In genomic region chr10:88796939-88797338, GRCm38 (mm10) we compare ENCODE assay signal across 16 mouse cellular contexts. TPM values are rescaled to one million over a fixed set of nuclear protein-coding genes. Genes with fewer than 3 reads are reported as not detected.
DNase-seq lines count a peak whose midpoint lies in the region; ATAC-seq and TF ChIP-seq lines count a peak whose summit lies in the region.
"Had no signal": no experiment of that assay in that cellular context is flagged by ENCODE, and none has a peak within 500 bp of the region (broad histone marks: within the 10 kb centered on the region; RNA-seq: fewer than 3 reads in every experiment).

No protein-coding gene starts in this region.

- whole genome bisulfite sequencing in kidney, adult 2 months: 67% methylated on average over 4 of the region's 4 CpGs
- 67% methylated on average over 4 of the region's 4 CpGs for WGBS in intestine, embryonic 14.5 days
- WGBS in large intestine, adult 2 months: 33% methylated on average over 4 of the region's 4 CpGs
- 79% methylated on average over 4 of the region's 4 CpGs for WGBS in stomach, postnatal 0 days

- H3K4me2 ChIP-seq in intestine, embryonic 14.5 days (ENCODE audit: low read length): no peak overlapping the region
- H3K4me2 ChIP-seq in stomach, postnatal 0 days (replicated peaks; ENCODE audit: low read depth): no peak overlapping the region
- H3K4me2 ChIP-seq: forebrain, embryonic 13.5 days; heart, embryonic 12.5 days had no signal

- peak; percentile 41 for DNase-seq in kidney, adult 2 months
- DNase-seq in kidney, adult 11 months: no peak
- DNase-seq in intestine, embryonic 14.5 days (ENCODE audit: low spot score): no peak
- DNase-seq in large intestine, adult 2 months (ENCODE audit: low read depth, low spot score): peak; percentile 80
- no peak for DNase-seq in stomach, postnatal 0 days (ENCODE audit: low spot score)
- DNase-seq in layer of hippocampus, adult 8-10 months (ENCODE audit: low spot score in 2 of 2): no peak
- DNase-seq in adrenal gland, postnatal 36 days: no peak
- DNase-seq: adrenal gland, postnatal 14 days; cerebellum, adult 18-20 months; cerebellum, postnatal 10 days; forebrain, postnatal 0 days; gastrocnemius, postnatal 14 days; heart, adult 2 months had no signal

- H3K27ac ChIP-seq in kidney, adult 2 months (ENCODE audit: insufficient read depth, low read depth, low read length): no peak overlapping the region; the same call in 1 of the 2 replicates
- no peak overlapping the region for H3K27ac ChIP-seq in intestine, embryonic 14.5 days (ENCODE audit: low read depth)
- no peak overlapping the region for H3K27ac ChIP-seq in stomach, postnatal 0 days (replicated peaks)
- H3K27ac ChIP-seq: embryonic facial prominence, embryonic 10.5 days; forebrain, embryonic 13.5 days; heart, adult 2 months had no signal

- H3K4me1 ChIP-seq in kidney, adult 2 months (ENCODE audit: control insufficient read depth, insufficient read depth, low read length): no peaks in the 10 kb centered on the region; the same call in 1 of the 2 replicates
- no peaks in the 10 kb centered on the region for H3K4me1 ChIP-seq in intestine, embryonic 14.5 days (replicated peaks; ENCODE audit: control insufficient read depth, insufficient read depth, low read length)
- no peaks in the 10 kb centered on the region for H3K4me1 ChIP-seq in stomach, postnatal 0 days (replicated peaks; ENCODE audit: control insufficient read depth, insufficient read depth)
- H3K4me1 ChIP-seq: embryonic facial prominence, embryonic 10.5 days; forebrain, embryonic 13.5 days; heart, embryonic 12.5 days had no signal

- ATAC-seq in intestine, embryonic 14.5 days (replicated peaks; ENCODE audit: low FRiP score, low TSS enrichment, low read depth): peak; percentile 76
- peak; percentile 63 for ATAC-seq in stomach, postnatal 0 days (ENCODE audit: low FRiP score, low TSS enrichment)
- ATAC-seq: forebrain, embryonic 13.5 days; forebrain, postnatal 0 days had no signal

- no peaks in the 10 kb centered on the region; the same call in none of the 2 replicates for H3K36me3 ChIP-seq in kidney, adult 2 months (ENCODE audit: control insufficient read depth, insufficient read depth, low read length)
- peaks cover 72% of the 10 kb centered on the region for H3K36me3 ChIP-seq in intestine, embryonic 14.5 days (ENCODE audit: control insufficient read depth, insufficient read depth, low read length)
- H3K36me3 ChIP-seq in stomach, postnatal 0 days (ENCODE audit: control insufficient read depth, insufficient read depth, low read length): peaks cover 2% of the 10 kb centered on the region; the same call in 1 of the 2 replicates

- TF ChIP-seq POLR2A in kidney, adult 2 months (IDR thresholded peaks at IDR 0.05; ENCODE audit: low read depth, low read length): no peak

- no peak for TF ChIP-seq EP300 in stomach, postnatal 0 days (optimal IDR thresholded peaks at IDR 0.05)

- H3K4me3 ChIP-seq in kidney, adult 2 months (ENCODE audit: insufficient read depth, low read depth, low read length): no peak overlapping the region
- H3K4me3 ChIP-seq in intestine, embryonic 14.5 days (ENCODE audit: low read depth, low read length): no peak overlapping the region
- no peak overlapping the region for H3K4me3 ChIP-seq in stomach, postnatal 0 days (ENCODE audit: low read depth, low read length)
- H3K4me3 ChIP-seq: embryonic facial prominence, embryonic 10.5 days; forebrain, embryonic 13.5 days; heart, adult 2 months; heart, embryonic 12.5 days had no signal

- H3K27me3 ChIP-seq in kidney, adult 2 months (replicated peaks; ENCODE audit: control insufficient read depth, insufficient read depth, low read length): no peaks in the 10 kb centered on the region
- no peaks in the 10 kb centered on the region for H3K27me3 ChIP-seq in intestine, embryonic 14.5 days (replicated peaks; ENCODE audit: control insufficient read depth, insufficient read depth, low read length)
- no peaks in the 10 kb centered on the region for H3K27me3 ChIP-seq in stomach, postnatal 0 days (ENCODE audit: control insufficient read depth, insufficient read depth, low read length)
- H3K27me3 ChIP-seq: forebrain, embryonic 13.5 days; heart, embryonic 12.5 days had no signal

- H3K9me3 ChIP-seq in intestine, embryonic 14.5 days (ENCODE audit: control insufficient read depth, low read length): no peaks in the 10 kb centered on the region
- no peaks in the 10 kb centered on the region for H3K9me3 ChIP-seq in stomach, postnatal 0 days (ENCODE audit: control insufficient read depth, low read length)
- H3K9me3 ChIP-seq: embryonic facial prominence, embryonic 10.5 days; forebrain, embryonic 13.5 days; heart, embryonic 12.5 days had no signal

- H3K9ac ChIP-seq in intestine, embryonic 14.5 days (ENCODE audit: low read length): no peak overlapping the region
- H3K9ac ChIP-seq in stomach, postnatal 0 days (ENCODE audit: low read length): no peak overlapping the region
- H3K9ac ChIP-seq: forebrain, embryonic 13.5 days; forebrain, postnatal 0 days; heart, embryonic 12.5 days had no signal

- TF ChIP-seq CTCF in kidney, adult 2 months (conservative IDR thresholded peaks at IDR 0.05; ENCODE audit: insufficient read depth, insufficient read length, low read depth, low read length): no peak
- TF ChIP-seq CTCF in stomach, postnatal 0 days (IDR thresholded peaks at IDR 0.05; ENCODE audit: low read depth): no peak

RNA-seq across cellular contexts. Expression of gene Utp20, which starts 29.7 kb away (rescaled TPM):
- 10.9 and 14.2 TPM in 2 replicates for polyA plus RNA-seq in kidney, adult 2 months (2012; rRNA removed)
- polyA plus RNA-seq in intestine, embryonic 14.5 days (2014; fragmentation: Nextera tagmentation; extraction: Ambion mirVana): 30.5 and 34.9 TPM in 2 replicates
- 5.4 and 5.5 TPM in 2 replicates for polyA plus RNA-seq in large intestine, adult 2 months (2012; rRNA removed)
- 4.7 and 5.0 TPM in 2 replicates for polyA plus RNA-seq in stomach, postnatal 0 days (2015; fragmentation: Nextera tagmentation; extraction: Ambion mirVana)
- total RNA-seq in layer of hippocampus, adult 8-10 months (2022): 10 to 100 TPM; 22.6 to 33.9 (median 27.3) TPM
- total RNA-seq in adrenal gland, postnatal 36 days (2021): 10 to 100 TPM; 26.8 to 28.5 TPM

Comparison
In these comparisons a context has a peak if more than half of its experiments do, and no peak if none do; other contexts are left out.
1. DNase-seq: peak in kidney, adult 2 months (single experiment) and large intestine, adult 2 months (single experiment); none in kidney, adult 11 months (single experiment), intestine, embryonic 14.5 days (single experiment), stomach, postnatal 0 days (single experiment), layer of hippocampus, adult 8-10 months (0 of 2) and adrenal gland, postnatal 36 days (0 of 2).